Mouse (Mus musculus): ENCODE data around the gene Depdc5. TPM values are rescaled to one million over a fixed set of nuclear protein-coding genes. Genes with fewer than 3 reads are reported as not detected.
"Not testable (repeated sequence)": the region's sequence is repeated elsewhere in the genome, so short reads cannot be mapped to it uniquely, and the experiment has no call there.

Gene Depdc5
- total and polyA plus RNA-seq, 3 experiments, result 21.1 to 39.3 (median 36.6) TPM

DNA sequence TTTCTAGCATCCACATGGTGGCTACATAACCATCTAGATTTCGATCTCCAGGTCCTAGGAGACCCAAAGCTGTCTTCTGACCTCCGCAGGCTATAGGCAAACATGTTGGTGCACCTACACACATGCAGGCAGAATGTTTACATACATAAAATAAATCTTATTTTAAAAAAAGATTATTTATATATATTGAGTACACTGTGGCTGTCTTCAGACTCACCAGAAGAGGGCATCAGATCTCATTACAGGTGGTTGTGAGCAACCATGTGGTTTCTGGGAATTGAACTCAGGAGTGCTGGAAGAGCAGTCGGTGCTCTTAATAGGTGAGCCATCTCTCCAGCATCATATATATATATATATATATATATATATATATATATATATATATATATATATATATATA is 50.6 kb downstream of the Depdc5 start:
- Histone ChIP-seq H3K27ac (ENCODE audit: insufficient read depth, low read depth) (no peak overlapping the region), H3K4me3 (replicated peaks in 1 of 3; ENCODE audit: low read depth in 2 of 3, low read length in 2 of 3, poor library complexity in 1 of 3) (no peak overlapping the region), H3K9me3 (replicated peaks; ENCODE audit: low read length) (no peaks in the 10 kb centered on the region), H3K4me2 (ENCODE audit: insufficient read depth, low read depth, poor library complexity, severe bottlenecking) (no peak overlapping the region), H3K36me3 (replicated peaks in 1 of 2; ENCODE audit: control insufficient read depth in 1 of 2, insufficient read depth in 1 of 2, low read length in 1 of 2) (peaks cover 53 to 81% of the 10 kb centered on the region in 2 experiments), H3K79me2 (replicated peaks; ENCODE audit: control insufficient read depth, extremely low read depth, insufficient read depth, poor library complexity, severe bottlenecking) (no peaks in the 10 kb centered on the region), H3K27me3 (replicated peaks) (no peaks in the 10 kb centered on the region), H3K4me1 (ENCODE audit: control insufficient read depth in 1 of 2, insufficient read depth in 2 of 2) (no peaks in the 10 kb centered on the region), H3K9ac (ENCODE audit: insufficient read depth, low read depth) (no peak overlapping the region)
- dilution Hi-C loops (cut with MboI; ENCODE audit: extremely low pct_ligation_motif_present, extremely low pct_unique_long_range_greater_than_20kb, low sequenced_read_pairs), result no loop called here
- no peak for DNase-seq (ENCODE audit: extremely low read depth)
- in situ Hi-C loops (cut with MboI; ENCODE audit: low pct_ligation_motif_present, low pct_unique_long_range_greater_than_20kb, low sequenced_read_pairs), result no loop called here
- TF ChIP-seq MXI1 (IDR thresholded peaks at IDR 0.05; ENCODE audit: low read depth, low read length), result no peak
- TF ChIP-seq CTCF (conservative IDR thresholded peaks at IDR 0.05 in 1 of 2, IDR thresholded peaks at IDR 0.05 in 1 of 2; ENCODE audit: low read depth in 2 of 2, low read length in 2 of 2), result peak in 1 of 2 experiments; percentile 1; a peak in 1 of 4 replicates
- TF ChIP-seq RAD21 (IDR thresholded peaks at IDR 0.05; ENCODE audit: low read depth, low read length), result no peak
- TF ChIP-seq SMC3 (IDR thresholded peaks at IDR 0.05; ENCODE audit: low read depth, low read length), result no peak
- TF ChIP-seq MAX (IDR thresholded peaks at IDR 0.05; ENCODE audit: low read length), result no peak
- TF ChIP-seq KAT2A (IDR thresholded peaks at IDR 0.05; ENCODE audit: insufficient replicate concordance, low read length), result no peak
- TF ChIP-seq EP300 (IDR thresholded peaks at IDR 0.05; ENCODE audit: low read length), result no peak
- TF ChIP-seq PAX5 (IDR thresholded peaks at IDR 0.05; ENCODE audit: low read length), result no peak

DNA sequence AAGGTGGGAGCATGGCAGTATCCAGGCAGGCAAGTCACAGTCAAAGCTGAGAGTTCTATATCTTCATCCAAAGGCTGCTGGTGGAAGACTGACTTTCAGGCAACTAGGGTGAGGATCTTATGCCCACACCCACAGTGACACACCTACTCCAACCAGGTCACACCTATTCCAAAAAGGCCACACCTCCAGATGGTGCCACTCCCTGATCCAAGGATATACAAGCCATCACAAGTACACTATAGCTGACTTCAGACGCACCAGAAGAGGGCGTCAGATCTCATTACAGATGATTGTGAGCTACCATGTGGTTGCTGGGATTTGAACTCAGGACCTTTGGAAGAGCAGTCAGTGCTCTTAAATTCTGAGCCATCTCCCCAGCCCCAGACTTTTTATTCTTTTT is 55.8 kb downstream of the Depdc5 start:
- H3K27me3 ChIP-seq (replicated peaks); H3K4me3 ChIP-seq (replicated peaks in 1 of 3; ENCODE audit: low read depth in 2 of 3, low read length in 2 of 3, poor library complexity in 1 of 3); H3K27ac ChIP-seq (ENCODE audit: insufficient read depth, low read depth); H3K9ac ChIP-seq (ENCODE audit: insufficient read depth, low read depth); dilution Hi-C loops (cut with MboI; ENCODE audit: extremely low pct_ligation_motif_present, extremely low pct_unique_long_range_greater_than_20kb, low sequenced_read_pairs); H3K79me2 ChIP-seq (replicated peaks; ENCODE audit: control insufficient read depth, extremely low read depth, insufficient read depth, poor library complexity, severe bottlenecking); H3K9me3 ChIP-seq (replicated peaks; ENCODE audit: low read length); H3K4me2 ChIP-seq (ENCODE audit: insufficient read depth, low read depth, poor library complexity, severe bottlenecking); H3K4me1 ChIP-seq (ENCODE audit: control insufficient read depth in 1 of 2, insufficient read depth in 2 of 2); DNase-seq (ENCODE audit: extremely low read depth): not testable (repeated sequence)
- peaks cover 64 to 75% of the 10 kb centered on the region in 2 experiments for H3K36me3 ChIP-seq (replicated peaks in 1 of 2; ENCODE audit: control insufficient read depth in 1 of 2, insufficient read depth in 1 of 2, low read length in 1 of 2)
- in situ Hi-C loops (cut with MboI; ENCODE audit: low pct_ligation_motif_present, low pct_unique_long_range_greater_than_20kb, low sequenced_read_pairs), result loop anchor here (5.0 kb wide), 1 partner anchor 108 kb away; no protein-coding TSS in a partner anchor

DNA sequence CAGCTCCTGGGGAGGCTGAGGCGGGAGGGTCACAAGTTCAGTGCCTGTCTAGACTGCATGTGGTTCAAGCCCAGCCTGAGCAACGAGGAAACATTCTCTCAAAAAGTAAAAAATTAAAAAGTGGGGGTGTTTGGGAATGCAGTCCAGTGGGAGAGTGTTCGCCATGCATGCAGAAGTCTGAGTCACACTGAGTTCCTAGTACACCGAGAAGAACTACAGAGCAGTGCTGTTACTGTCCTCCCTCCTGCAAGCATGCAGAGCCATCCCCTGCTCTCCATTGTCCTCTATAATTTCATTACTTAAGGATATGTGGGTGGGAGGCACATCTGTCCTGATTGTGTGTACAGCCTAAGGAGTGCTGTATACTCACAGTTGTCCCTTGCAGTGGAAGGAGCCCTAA is 59.4 kb downstream of the Depdc5 start:
- dilution Hi-C loops (cut with MboI; ENCODE audit: extremely low pct_ligation_motif_present, extremely low pct_unique_long_range_greater_than_20kb, low sequenced_read_pairs) (no loop called here), in situ Hi-C loops (cut with MboI; ENCODE audit: low pct_ligation_motif_present, low pct_unique_long_range_greater_than_20kb, low sequenced_read_pairs) (no loop called here)
- Histone ChIP-seq H3K4me3 (replicated peaks in 1 of 3; ENCODE audit: low read depth in 2 of 3, low read length in 2 of 3, poor library complexity in 1 of 3) (no peak overlapping the region), H3K36me3 (replicated peaks in 1 of 2; ENCODE audit: control insufficient read depth in 1 of 2, insufficient read depth in 1 of 2, low read length in 1 of 2) (peaks cover 71 to 77% of the 10 kb centered on the region in 2 experiments), H3K9ac (ENCODE audit: insufficient read depth, low read depth) (no peak overlapping the region), H3K4me2 (ENCODE audit: insufficient read depth, low read depth, poor library complexity, severe bottlenecking) (no peak overlapping the region), H3K27ac (ENCODE audit: insufficient read depth, low read depth) (no peak overlapping the region), H3K27me3 (replicated peaks) (no peaks in the 10 kb centered on the region), H3K9me3 (replicated peaks; ENCODE audit: low read length) (no peaks in the 10 kb centered on the region), H3K4me1 (ENCODE audit: control insufficient read depth in 1 of 2, insufficient read depth in 2 of 2) (no peaks in the 10 kb centered on the region), H3K79me2 (replicated peaks; ENCODE audit: control insufficient read depth, extremely low read depth, insufficient read depth, poor library complexity, severe bottlenecking) (no peaks in the 10 kb centered on the region)
- no peak for TF ChIP-seq BHLHE40 (IDR thresholded peaks at IDR 0.05; ENCODE audit: low read depth, low read length)
- no peak for DNase-seq (ENCODE audit: extremely low read depth)
